Mouse (Mus musculus) kidney, postnatal 0 days (tissue): ENCODE data around the gene Taz. TPM values are rescaled to one million over a fixed set of nuclear protein-coding genes. Genes with fewer than 3 reads are reported as not detected.

Experiments used
- ATAC-seq: fragments of 200-750 bp; cut with Nextera tagmentation; replicated peaks from 2 replicates; pipeline ENCODE4 v1.8.0; 2017; ENCODE audit warnings: low read depth, moderate number of reproducible peaks, moderate TSS enrichment, moderate library complexity; ENCODE audit not compliant: low FRiP score
- DNase-seq: peaks from one replicate; pipeline ENCODE4 v3.0.0-alpha.2; 2016; ENCODE audit warnings: low spot score
- H3K27ac ChIP-seq: fragments of 300-500 bp; sonication (generic); 2 replicates; pipeline ENCODE4 v1.5.1; 2014; ENCODE audit warnings: mild to moderate bottlenecking
- H3K27me3 ChIP-seq: fragments of 300-500 bp; sonication (generic); 2 replicates; pipeline ENCODE4 v1.6.1; 2014; ENCODE audit warnings: low read length, mixed read lengths; ENCODE audit not compliant: insufficient read depth
- H3K36me3 ChIP-seq: fragments of 300-500 bp; sonication (generic); 2 replicates; pipeline ENCODE4 v1.6.1; 2014; ENCODE audit warnings: low read length, mixed read lengths; ENCODE audit not compliant: insufficient read depth
- H3K4me1 ChIP-seq: fragments of 300-500 bp; sonication (generic); replicated peaks from 2 replicates; pipeline ENCODE4 v1.6.1; 2014; ENCODE audit warnings: antibody characterized with exemption, low read length, mixed read lengths; ENCODE audit not compliant: insufficient read depth
- H3K4me2 ChIP-seq: fragments of 300-500 bp; sonication (generic); 2 replicates; pipeline ENCODE4 v1.6.1; 2014; ENCODE audit warnings: mild to moderate bottlenecking, low read length, moderate library complexity, mixed read lengths
- H3K4me3 ChIP-seq: fragments of 300-500 bp; sonication (generic); replicated peaks from 2 replicates; pipeline ENCODE4 v1.5.1; 2014; ENCODE audit warnings: low read depth, low read length
- H3K9ac ChIP-seq: fragments of 300-500 bp; sonication (generic); 2 replicates; pipeline ENCODE4 v1.6.1; 2014; ENCODE audit warnings: low read depth, low read length
- H3K9me3 ChIP-seq: fragments of 300-500 bp; sonication (generic); replicated peaks from 2 replicates; pipeline ENCODE4 v1.6.1; 2016; ENCODE audit warnings: low read length, inconsistent platforms, mixed read lengths
- CTCF ChIP-seq: IDR thresholded peaks from 2 replicates; pipeline ENCODE4 v1.5.1; 2016; ENCODE audit warnings: antibody characterized with exemption, low read depth, mild to moderate bottlenecking, moderate library complexity
- WGBS: fragments of 180-500 bp; shearing (Covaris S2); extraction: QIAGEN DNeasy Blood & Tissue Kit; methylation state at CpG from one replicate; pipeline ENCODE4 v1.1.7; 2014; 5-methylcytosine and 5-hydroxymethylcytosine counted together
- polyA plus RNA-seq: library from polyadenylated mRNA; unstranded; fragments of >200 nt; fragmentation: Nextera tagmentation; extraction: Ambion mirVana; gene quantifications from 2 replicates; pipeline ENCODE4 v1.2.1, GENCODE M21; 2015

The Taz gene
- polyA plus RNA-seq, 1 experiment from 2014 or later, result 91.1 TPM

DNA sequence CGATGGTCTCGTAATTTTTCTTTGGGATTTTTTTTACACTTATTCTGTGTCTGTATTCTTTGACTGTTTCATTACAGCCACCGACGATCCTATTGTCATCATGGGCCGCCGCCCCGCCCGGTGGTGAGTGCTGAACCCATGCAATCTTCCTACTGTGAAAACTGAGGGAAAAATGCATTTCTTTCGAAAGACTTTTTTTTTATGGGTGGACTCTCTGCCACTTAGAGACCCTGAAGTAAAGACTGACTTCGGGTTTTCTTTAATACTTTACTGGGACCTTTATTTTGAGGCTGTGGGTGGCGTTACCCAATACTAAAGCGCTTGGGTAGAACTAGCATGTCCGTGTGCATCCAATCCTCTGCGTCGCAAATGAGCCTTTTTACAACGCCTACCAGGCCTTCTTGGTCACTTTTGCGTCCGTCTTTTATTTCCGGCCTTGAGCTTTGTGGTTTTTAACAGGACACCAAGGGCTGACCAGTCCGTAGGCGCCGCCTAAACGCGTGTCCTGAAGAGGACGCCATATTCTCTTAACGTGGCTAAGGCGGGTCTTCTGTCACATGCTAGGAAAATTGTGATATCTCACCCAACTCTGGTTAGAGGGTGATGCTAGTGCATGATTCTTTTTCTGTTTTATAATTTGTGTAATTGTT is 10.7 kb upstream of the Taz start:
- peak; percentile 61 for DNase-seq
- Histone ChIP-seq H3K4me2 (peak overlapping the region; percentile 56), H3K4me3 (peak overlapping the region; percentile 50), H3K36me3 (no peaks in the 10 kb centered on the region), H3K9ac (peak overlapping the region; percentile 71), H3K27ac (peak overlapping the region; percentile 73), H3K27me3 (no peaks in the 10 kb centered on the region), H3K9me3 (no peaks in the 10 kb centered on the region), H3K4me1 (no peaks in the 10 kb centered on the region)
- WGBS, result 23% methylated on average over 27 of the region's 27 CpGs
- ATAC-seq, result no peak
- TF ChIP-seq CTCF, result no peak

DNA sequence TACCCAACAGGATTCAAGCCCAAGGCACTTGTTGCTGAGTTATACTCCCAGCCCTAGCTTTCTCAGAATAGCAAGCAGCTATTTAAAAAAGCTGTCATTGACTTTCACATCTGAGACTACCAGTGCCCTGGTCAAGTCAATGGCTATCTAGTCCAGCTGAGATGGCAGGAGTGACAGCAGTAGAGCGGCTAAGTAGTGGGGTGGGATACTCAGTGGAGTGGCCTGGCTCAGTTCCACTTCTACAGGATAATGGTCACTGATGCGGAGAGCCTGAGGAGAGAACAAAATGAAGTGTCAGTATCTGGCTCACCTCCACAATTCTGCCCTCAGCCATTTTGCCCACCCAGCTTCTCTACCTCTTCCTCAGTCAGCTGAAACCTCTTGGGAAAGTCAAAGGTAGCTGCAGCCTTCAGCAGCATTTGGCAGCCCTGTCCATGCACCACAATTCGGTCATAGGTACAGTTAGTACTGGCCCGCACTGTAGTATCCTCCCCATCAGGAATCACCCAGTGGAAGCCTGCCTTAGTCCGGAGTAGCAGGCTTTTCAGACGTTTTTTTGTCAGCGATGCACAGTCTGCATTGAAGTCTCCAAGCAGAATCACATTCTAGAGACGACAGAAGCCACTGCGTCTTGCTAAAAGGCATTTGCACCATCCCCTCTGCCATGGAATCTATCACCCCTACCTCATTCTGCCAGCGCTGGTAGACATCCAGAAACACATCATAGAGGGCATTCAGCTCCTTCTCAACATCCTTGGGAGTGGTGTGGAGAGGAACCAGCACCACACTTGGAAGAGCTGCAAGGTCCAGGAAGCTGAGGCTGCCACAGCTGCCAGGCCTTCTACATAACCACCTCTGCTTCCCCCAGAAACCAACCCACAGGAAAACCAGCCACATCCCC is 8.0 kb upstream of the Taz start:
- H3K27me3 ChIP-seq, result no peaks in the 10 kb centered on the region
- no peaks in the 10 kb centered on the region for H3K9me3 ChIP-seq
- no peaks in the 10 kb centered on the region for H3K4me1 ChIP-seq
- TF ChIP-seq CTCF, result no peak
- no peak overlapping the region for H3K9ac ChIP-seq
- no peak overlapping the region for H3K4me3 ChIP-seq
- no peaks in the 10 kb centered on the region for H3K36me3 ChIP-seq
- DNase-seq, result no peak
- ATAC-seq, result no peak
- 42% methylated on average over 10 of the region's 10 CpGs for WGBS
- H3K27ac ChIP-seq, result no peak overlapping the region
- H3K4me2 ChIP-seq, result no peak overlapping the region

DNA sequence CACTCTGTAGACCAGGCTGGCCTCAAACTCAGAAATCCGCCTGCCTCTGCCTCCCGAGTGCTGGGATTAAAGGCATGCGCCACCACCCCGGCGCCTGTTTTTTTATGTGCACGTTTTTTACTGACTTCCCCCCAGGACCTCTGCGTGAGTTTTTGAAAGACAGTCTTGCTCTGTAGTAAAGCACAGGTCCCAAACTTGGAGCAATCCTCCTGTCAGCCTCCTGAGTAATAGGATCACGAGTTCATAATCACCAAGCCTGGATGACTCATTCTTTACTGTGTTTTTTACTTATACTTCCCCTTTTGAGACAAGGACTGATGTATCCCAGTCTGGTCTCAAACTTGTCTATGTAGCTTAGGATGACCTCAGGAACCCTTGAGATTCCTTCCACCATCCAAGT is 3.8 kb upstream of the Taz start:
- H3K4me3 ChIP-seq, result no peak overlapping the region
- H3K9ac ChIP-seq, result no peak overlapping the region
- no peak overlapping the region for H3K27ac ChIP-seq
- H3K4me2 ChIP-seq, result no peak overlapping the region
- 77% methylated on average over 7 of the region's 8 CpGs for WGBS
- H3K4me1 ChIP-seq, result no peaks in the 10 kb centered on the region
- ATAC-seq (no peak), DNase-seq (no peak)
- no peaks in the 10 kb centered on the region for H3K27me3 ChIP-seq
- H3K9me3 ChIP-seq, result no peaks in the 10 kb centered on the region
- H3K36me3 ChIP-seq, result no peaks in the 10 kb centered on the region
- no peak for TF ChIP-seq CTCF

DNA sequence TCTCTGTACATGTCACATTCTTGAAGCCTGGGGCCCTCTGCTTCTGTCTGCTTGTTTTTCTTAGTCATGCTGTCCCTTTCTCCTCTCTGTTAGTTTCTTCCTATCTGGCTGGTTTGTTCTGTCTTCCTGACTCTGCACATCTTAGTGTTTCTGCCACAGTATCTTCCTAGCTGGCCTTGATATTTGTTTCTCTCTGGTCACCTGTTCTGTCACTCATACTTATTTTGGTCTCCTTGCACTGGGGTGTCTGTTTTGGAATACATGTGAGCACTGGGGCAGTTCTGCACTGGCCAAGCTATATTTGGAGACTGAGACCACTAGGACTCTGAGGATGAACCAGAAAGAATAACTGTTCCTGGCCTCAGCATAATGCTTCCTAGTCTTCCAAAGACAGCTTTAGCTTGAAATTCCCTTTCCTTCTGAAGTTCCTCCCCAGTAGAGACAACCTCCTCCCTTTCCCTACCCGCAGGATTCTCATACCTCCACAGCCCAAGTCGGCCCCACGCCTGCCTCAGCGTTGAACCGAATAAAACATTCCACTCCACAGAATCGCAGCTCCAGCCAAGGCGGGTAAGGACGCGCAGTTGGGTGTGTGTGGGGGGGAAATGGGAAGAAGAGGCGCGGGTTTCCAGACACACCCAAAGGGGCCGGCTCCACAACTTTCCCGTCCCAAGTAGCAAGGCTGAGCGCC is 526 bp upstream of the Taz start:
- ATAC-seq (no peak), DNase-seq (no peak)
- H3K9me3 ChIP-seq, result no peaks in the 10 kb centered on the region
- no peaks in the 10 kb centered on the region for H3K27me3 ChIP-seq
- 0 out of 2 replicates have a peak overlapping the region, but pooled peaks have one; percentile 47 for H3K9ac ChIP-seq
- no peak for TF ChIP-seq CTCF
- peak overlapping the region; percentile 77 for H3K4me2 ChIP-seq
- no peaks in the 10 kb centered on the region for H3K4me1 ChIP-seq
- H3K27ac ChIP-seq, result peak overlapping the region; percentile 88
- WGBS, result 22% methylated on average over 14 of the region's 14 CpGs
- H3K36me3 ChIP-seq, result no peaks in the 10 kb centered on the region
- H3K4me3 ChIP-seq, result peak overlapping the region; percentile 57

DNA sequence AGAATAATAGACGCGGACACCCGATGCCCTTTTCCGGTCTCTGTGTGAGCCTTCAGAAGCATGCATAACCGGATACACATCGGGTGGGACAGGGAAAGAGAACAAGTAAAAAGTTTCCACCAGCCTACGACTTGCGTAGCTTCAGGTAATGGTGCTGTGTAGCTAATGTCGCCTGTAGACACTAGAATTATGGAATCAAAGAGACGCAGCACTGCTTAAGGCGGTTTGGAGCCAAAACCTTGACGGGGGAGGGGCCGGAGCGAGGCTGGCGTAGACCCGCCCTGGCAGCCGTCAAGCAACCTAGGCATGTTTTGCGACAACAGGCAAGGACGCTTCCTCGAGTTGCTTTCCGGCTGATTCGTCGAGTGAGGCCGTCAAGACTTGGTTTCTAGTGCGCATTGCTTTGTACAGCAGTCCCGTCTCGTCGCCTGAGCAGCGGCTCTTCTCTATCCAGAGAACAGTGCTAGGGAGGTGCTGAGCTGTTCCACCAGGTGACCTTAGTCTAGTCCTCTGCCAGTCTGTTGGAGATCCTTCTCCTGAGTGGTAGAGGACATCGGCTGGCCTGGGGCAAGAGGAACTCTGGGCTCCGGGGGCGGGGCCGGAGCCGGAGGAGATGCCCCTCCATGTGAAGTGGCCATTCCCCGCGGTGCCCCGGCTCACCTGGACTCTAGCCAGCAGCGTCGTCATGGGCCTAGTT is 831 bp downstream of the Taz start:
- Histone ChIP-seq H3K4me3 (peak overlapping the region; percentile 57), H3K9ac (peak overlapping the region; percentile 76), H3K27me3 (no peaks in the 10 kb centered on the region), H3K4me1 (no peaks in the 10 kb centered on the region), H3K27ac (peak overlapping the region; percentile 88), H3K36me3 (no peaks in the 10 kb centered on the region), H3K4me2 (peak overlapping the region; percentile 77), H3K9me3 (no peaks in the 10 kb centered on the region)
- no peak for TF ChIP-seq CTCF
- WGBS, result 29% methylated on average over 39 of the region's 39 CpGs
- peak; percentile 76 for ATAC-seq
- DNase-seq, result peak; percentile 88

DNA sequence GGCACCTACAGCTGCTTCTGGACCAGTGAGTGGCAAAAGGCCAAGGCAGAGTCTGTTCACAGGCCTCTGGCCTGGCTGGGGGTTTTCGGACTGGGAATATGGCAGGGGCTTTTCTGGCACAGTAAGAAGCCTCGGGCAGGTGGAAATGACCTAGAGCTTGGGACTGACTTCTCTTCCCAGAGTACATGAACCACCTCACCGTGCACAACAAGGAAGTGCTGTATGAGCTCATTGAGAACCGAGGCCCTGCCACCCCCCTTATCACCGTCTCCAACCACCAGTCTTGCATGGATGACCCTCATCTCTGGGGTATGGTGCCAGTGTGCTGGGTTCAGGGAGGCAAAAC is 1.4 kb downstream of the Taz start:
- TF ChIP-seq CTCF, result no peak
- 48% methylated on average over 5 of the region's 5 CpGs for WGBS
- peak overlapping the region; percentile 57 for H3K4me3 ChIP-seq
- H3K4me1 ChIP-seq, result no peaks in the 10 kb centered on the region
- peak overlapping the region; percentile 77 for H3K4me2 ChIP-seq
- H3K9me3 ChIP-seq, result no peaks in the 10 kb centered on the region
- no peaks in the 10 kb centered on the region for H3K36me3 ChIP-seq
- DNase-seq (no peak), ATAC-seq (no peak; the same call in 1 of the 2 replicates)
- H3K27me3 ChIP-seq, result no peaks in the 10 kb centered on the region
- H3K9ac ChIP-seq, result peak overlapping the region; percentile 76
- peak overlapping the region; percentile 88 for H3K27ac ChIP-seq
